Mouse (Mus musculus) left cerebral cortex, adult 9 months (tissue): Measurements from ENCODE around the gene Atp5s.

Experiments used
- DNase-seq, 2 experiments: peaks; one replicate each; pipeline ENCODE4 v3.0.0; 2022; ENCODE audit warnings: low spot score in 2 of 2

The Atp5s gene

GRCm38 (mm10) chr12:69732221-69732620, 7.5 kb downstream of the Atp5s start:
- DNase-seq = no peak

- DNase-seq = no peak
Measured at GRCm38 (mm10) chr12:69733518-69733917, 8.8 kb downstream of the Atp5s start.

- DNase-seq = no peak
Measured at GRCm38 (mm10) chr12:69733923-69734322, 9.2 kb downstream of the Atp5s start.

- DNase-seq = no peak
Measured at GRCm38 (mm10) chr12:69741965-69742364, 17.2 kb downstream of the Atp5s start.

GRCm38 (mm10) chr12:69744138-69744537, 19.4 kb downstream of the Atp5s start:
- no peak for DNase-seq

- no peak for DNase-seq
Measured at GRCm38 (mm10) chr12:69751864-69752341, 27.2 kb downstream of the Atp5s start.

- DNase-seq = no peak
Measured at GRCm38 (mm10) chr12:69753936-69754335, 29.2 kb downstream of the Atp5s start.

GRCm38 (mm10) chr12:69756015-69756414, 31.3 kb downstream of the Atp5s start:
- no peak for DNase-seq

GRCm38 (mm10) chr12:69757418-69758141, 32.8 kb downstream of the Atp5s start:
- peak; percentile 16 to 72 for DNase-seq

GRCm38 (mm10) chr12:69758221-69759185, 33.8 kb downstream of the Atp5s start:
- no peak for DNase-seq

- DNase-seq = no peak
Measured at GRCm38 (mm10) chr12:69759267-69759885, 34.6 kb downstream of the Atp5s start.

- no peak for DNase-seq
Measured at GRCm38 (mm10) chr12:69760014-69760413, 35.3 kb downstream of the Atp5s start.

- DNase-seq = no peak
Measured at GRCm38 (mm10) chr12:69760743-69761406, 36.1 kb downstream of the Atp5s start.

GRCm38 (mm10) chr12:69761603-69762002, 36.9 kb downstream of the Atp5s start:
- DNase-seq = no peak

- DNase-seq = no peak
Measured at GRCm38 (mm10) chr12:69765543-69765942, 40.8 kb downstream of the Atp5s start.

GRCm38 (mm10) chr12:69766185-69766904, 41.6 kb downstream of the Atp5s start:
- no peak for DNase-seq

GRCm38 (mm10) chr12:69767476-69768258, 42.9 kb downstream of the Atp5s start:
- no peak for DNase-seq

GRCm38 (mm10) chr12:69768841-69769240, 44.1 kb downstream of the Atp5s start:
- DNase-seq = no peak

GRCm38 (mm10) chr12:69776607-69777340, 52.0 kb downstream of the Atp5s start:
- DNase-seq = no peak
